Mouse (Mus musculus) brain, embryonic 14.5 days (tissue): ENCODE results near the gene Blm.

Source experiments
- CTCF ChIP-seq: fragments of 200-500 bp; IDR thresholded peaks from 2 replicates; pipeline ENCODE4 v1.5.1; 2012; ENCODE audit warnings: inconsistent platforms, mild to moderate bottlenecking, moderate library complexity, borderline replicate concordance; ENCODE audit not compliant: insufficient read depth, insufficient read length; ENCODE audit errors: extremely low read depth
- POLR2A ChIP-seq: fragments of 200-500 bp; IDR thresholded peaks from 2 replicates; pipeline ENCODE4 v1.6.1; 2012; ENCODE audit warnings: mild to moderate bottlenecking, inconsistent platforms, borderline replicate concordance; ENCODE audit not compliant: poor library complexity, insufficient read depth, insufficient read length, severe bottlenecking; ENCODE audit errors: extremely low read depth

DNA sequence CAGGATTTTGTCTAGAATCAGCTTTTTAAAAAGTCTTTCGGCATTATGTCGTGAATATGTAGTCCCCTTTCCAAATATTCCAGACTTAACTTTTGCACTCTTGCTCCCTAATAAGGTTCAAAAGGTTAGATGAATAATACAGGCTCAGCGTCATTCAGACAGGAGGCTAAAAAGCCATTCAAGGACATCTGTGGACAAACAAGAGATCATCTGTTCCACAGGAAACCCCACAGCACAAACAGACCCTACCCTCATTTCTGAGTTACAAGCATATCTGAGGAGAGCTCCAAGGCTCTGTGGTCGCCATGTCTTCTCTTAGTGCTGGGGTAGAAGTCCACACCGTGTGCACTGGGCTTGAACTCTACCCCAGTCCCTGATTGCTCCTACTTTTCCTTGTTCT, 70.1 kb downstream of the Blm start:
- TF ChIP-seq POLR2A (no peak), CTCF (no peak)
